Mouse (Mus musculus) embryonic facial prominence, embryonic 10.5 days (tissue): ENCODE data around the gene Slc39a11. TPM values are rescaled to one million over a fixed set of nuclear protein-coding genes. Genes with fewer than 3 reads are reported as not detected.

ENCODE experiments used
- DNase-seq: peaks from one replicate; pipeline ENCODE4 v3.0.0-alpha.2; 2017; ENCODE audit warnings: low spot score
- H3K27ac ChIP-seq: fragments of 300-500 bp; sonication (generic); replicated peaks from 2 replicates; pipeline ENCODE4 v1.5.1; 2016; ENCODE audit warnings: mild to moderate bottlenecking
- H3K27me3 ChIP-seq: fragments of 300-500 bp; sonication (generic); replicated peaks from 2 replicates; pipeline ENCODE4 v1.6.1; 2016; ENCODE audit warnings: low read depth, mild to moderate bottlenecking; ENCODE audit not compliant: poor library complexity, severe bottlenecking
- H3K36me3 ChIP-seq: fragments of 300-500 bp; sonication (generic); replicated peaks from 2 replicates; pipeline ENCODE4 v1.6.1; 2016; ENCODE audit warnings: mild to moderate bottlenecking, moderate library complexity
- H3K4me1 ChIP-seq: fragments of 300-500 bp; sonication (generic); 2 replicates; pipeline ENCODE4 v1.6.1; 2016
- H3K4me3 ChIP-seq: fragments of 300-500 bp; sonication (generic); 2 replicates; pipeline ENCODE4 v1.5.1; 2016; ENCODE audit warnings: mild to moderate bottlenecking, moderate library complexity
- H3K9me3 ChIP-seq: fragments of 300-500 bp; sonication (generic); 2 replicates; pipeline ENCODE4 v1.6.1; 2016; ENCODE audit warnings: mild to moderate bottlenecking
- WGBS: fragments of 180-500 bp; shearing (Covaris S2); methylation state at CpG from one replicate; pipeline ENCODE4 v1.1.7; 2016; 5-methylcytosine and 5-hydroxymethylcytosine counted together
- polyA plus RNA-seq: library from polyadenylated mRNA; unstranded; fragments of >200 nt; fragmentation: Nextera tagmentation; extraction: Ambion mirVana; gene quantifications from 2 replicates; pipeline ENCODE4 v1.2.1, GENCODE M21; 2016

Slc39a11 gene
- polyA plus RNA-seq, 1 experiment from 2014 or later, result 17.2 TPM

DNA sequence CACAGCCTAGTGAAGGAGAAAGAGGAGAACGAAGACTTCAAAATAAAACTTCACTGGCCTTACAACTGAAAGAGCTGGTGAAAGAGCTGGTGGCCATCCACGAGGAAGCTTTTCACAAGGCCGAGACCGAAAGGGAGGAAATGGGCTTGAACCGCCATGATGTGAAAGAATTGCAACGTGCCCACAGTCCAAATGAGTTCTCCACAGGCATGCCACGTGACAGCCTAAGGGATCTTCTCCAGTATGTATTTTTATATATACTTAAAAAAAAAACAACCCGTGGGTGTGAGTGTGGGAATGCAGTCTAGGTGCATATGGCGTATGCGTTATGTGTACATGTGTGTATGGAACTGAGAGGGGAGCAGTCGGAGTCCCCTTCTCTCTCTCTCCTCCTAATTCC lies 207.8 kb downstream of the Slc39a11 start:
- no peak overlapping the region for H3K27ac ChIP-seq
- DNase-seq, result no peak
- H3K27me3 ChIP-seq, result peaks cover 48% of the 10 kb centered on the region
- peaks cover 9% of the 10 kb centered on the region for H3K9me3 ChIP-seq
- no peak overlapping the region for H3K4me3 ChIP-seq
- 94% methylated on average over 11 of the region's 11 CpGs for WGBS
- H3K4me1 ChIP-seq, result peaks cover 26% of the 10 kb centered on the region
- peaks cover 7% of the 10 kb centered on the region; the same call in 1 of the 2 replicates for H3K36me3 ChIP-seq

DNA sequence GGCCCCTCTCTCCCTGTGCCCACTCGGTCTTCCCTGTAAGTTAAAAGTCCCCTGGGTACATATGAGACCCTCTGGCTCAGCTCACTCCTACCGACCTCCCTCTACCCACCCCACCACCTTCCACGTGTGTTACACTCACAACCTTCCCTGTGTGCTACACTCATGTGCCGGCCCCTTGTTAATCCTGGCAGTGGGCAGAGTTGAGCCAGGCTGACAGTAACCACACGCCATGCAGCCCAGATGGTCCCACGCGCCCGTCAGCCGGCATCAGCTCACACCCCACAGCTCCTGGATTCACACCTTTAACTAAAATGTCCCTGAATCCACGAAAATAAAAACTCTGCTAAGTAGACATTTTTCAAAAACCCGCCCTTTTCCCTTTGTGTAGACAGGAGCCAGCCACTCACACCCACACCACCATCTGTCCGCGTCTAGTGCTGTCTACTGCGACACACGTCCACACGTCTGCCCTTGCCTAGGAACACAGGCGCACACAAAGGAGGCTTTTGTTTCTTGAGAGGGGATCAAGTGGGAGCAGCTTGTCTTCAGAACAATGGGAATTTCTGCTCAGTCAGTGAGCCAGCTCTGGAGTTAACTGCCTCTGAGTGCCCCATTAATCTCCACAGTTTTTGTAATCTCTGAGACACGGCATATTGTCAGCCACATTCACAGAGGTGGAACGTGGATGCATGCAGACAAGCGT lies 210.4 kb downstream of the Slc39a11 start:
- H3K4me1 ChIP-seq, result peaks cover 35% of the 10 kb centered on the region
- peak overlapping the region; percentile 74 for H3K27ac ChIP-seq
- H3K4me3 ChIP-seq, result no peak overlapping the region
- peak; percentile 60 for DNase-seq
- peaks cover 9% of the 10 kb centered on the region for H3K9me3 ChIP-seq
- H3K36me3 ChIP-seq, result peaks cover 7% of the 10 kb centered on the region; the same call in 1 of the 2 replicates
- H3K27me3 ChIP-seq, result peaks cover 64% of the 10 kb centered on the region
- WGBS, result 47% methylated on average over 20 of the region's 20 CpGs

DNA sequence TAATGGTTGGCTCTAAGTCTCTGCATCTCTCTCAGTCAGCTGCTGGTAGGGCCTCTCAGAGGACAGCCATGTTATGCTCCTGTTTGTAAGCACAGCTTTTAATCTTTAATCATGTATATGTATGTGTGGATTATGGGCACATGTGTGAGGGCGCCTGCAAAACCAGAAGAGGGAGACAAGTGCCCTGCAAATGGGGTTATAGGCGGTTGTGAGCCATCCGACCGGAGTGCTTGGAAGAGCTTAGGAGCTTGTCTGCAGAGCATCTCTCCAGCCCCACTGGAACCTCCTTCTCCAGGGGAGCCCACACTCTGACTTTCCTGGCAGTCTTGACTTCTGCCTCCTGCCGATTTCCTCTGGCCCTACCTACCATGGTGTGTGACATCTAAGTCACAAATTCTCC lies 211.0 kb downstream of the Slc39a11 start:
- Histone ChIP-seq H3K4me1 (peaks cover 35% of the 10 kb centered on the region), H3K27ac (peak overlapping the region; percentile 74), H3K36me3 (peaks cover 7% of the 10 kb centered on the region; the same call in 1 of the 2 replicates), H3K27me3 (peaks cover 69% of the 10 kb centered on the region), H3K9me3 (peaks cover 9% of the 10 kb centered on the region), H3K4me3 (no peak overlapping the region)
- DNase-seq, result no peak
- 87% methylated on average over 5 of the region's 5 CpGs for WGBS

DNA sequence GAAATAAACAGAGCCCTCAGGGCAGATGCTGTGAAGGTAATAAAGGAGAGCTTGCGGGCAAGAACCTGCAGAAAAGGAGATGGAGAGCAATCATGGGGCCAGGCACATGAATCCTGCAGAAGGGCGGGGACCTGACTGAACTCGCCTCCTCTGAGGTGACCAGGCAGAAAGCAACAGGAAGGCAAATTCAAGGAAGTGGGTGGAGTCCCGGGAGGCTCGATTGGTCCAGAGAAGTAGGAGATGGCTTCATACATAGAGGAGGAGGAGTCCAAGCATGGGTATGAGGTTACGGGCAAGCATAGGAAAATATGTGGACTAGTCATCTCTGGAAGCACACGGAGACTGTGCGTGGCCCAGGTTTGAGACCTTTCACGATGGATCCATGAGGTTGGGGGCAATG lies 212.5 kb downstream of the Slc39a11 start:
- Histone ChIP-seq H3K27me3 (peaks cover 65% of the 10 kb centered on the region), H3K4me1 (peaks cover 35% of the 10 kb centered on the region), H3K27ac (no peak overlapping the region), H3K9me3 (peaks cover 9% of the 10 kb centered on the region), H3K4me3 (no peak overlapping the region), H3K36me3 (peaks cover 7% of the 10 kb centered on the region; the same call in 1 of the 2 replicates)
- whole genome bisulfite sequencing, result 89% methylated on average over 9 of the region's 9 CpGs
- no peak for DNase-seq

DNA sequence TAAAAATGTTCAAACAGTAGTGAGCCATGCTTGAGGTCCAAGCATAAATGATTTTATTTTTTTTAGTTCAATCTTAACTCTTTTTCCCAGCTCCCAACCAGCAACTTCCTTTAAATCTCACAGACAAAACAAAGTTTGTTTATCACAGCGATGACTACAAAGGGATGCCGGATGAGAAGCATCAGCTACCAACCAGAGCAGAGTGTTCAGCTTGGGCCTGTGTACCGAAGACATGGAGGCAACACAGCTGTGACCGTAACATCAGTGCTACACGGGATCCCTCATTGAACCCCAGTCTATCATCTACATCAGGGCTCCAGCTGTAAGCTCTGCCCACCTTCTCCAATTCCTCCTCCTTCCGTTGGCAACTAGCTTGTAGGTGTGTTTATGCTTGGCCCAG lies 213.6 kb downstream of the Slc39a11 start:
- DNase-seq, result no peak
- Histone ChIP-seq H3K9me3 (peaks cover 6% of the 10 kb centered on the region; the same call in 1 of the 2 replicates), H3K27ac (no peak overlapping the region), H3K4me3 (no peak overlapping the region), H3K4me1 (peaks cover 36% of the 10 kb centered on the region), H3K36me3 (peaks cover 6% of the 10 kb centered on the region; the same call in 1 of the 2 replicates), H3K27me3 (peaks cover 55% of the 10 kb centered on the region)
- WGBS, result 92% methylated on average over 6 of the region's 6 CpGs

DNA sequence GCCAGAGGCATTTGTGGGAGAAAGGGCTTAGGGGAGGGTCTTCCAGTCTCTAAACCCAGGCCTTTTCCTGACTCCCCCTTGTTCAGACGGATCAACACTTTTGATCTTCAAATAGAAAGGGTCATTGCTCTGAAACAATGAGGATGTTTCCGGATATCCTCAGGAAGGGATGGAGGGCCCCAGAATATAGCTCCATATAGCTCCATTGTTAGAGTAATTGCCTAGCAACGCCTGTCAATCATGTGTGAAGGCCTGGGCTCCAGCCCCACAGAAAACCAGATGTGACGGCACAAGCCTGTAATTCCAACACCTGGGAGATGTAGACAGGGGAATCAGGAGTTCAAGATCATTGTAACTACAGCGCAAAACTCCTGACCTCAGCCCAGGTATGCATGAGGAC lies 214.2 kb downstream of the Slc39a11 start:
- DNase-seq, result no peak
- H3K4me1 ChIP-seq, result peaks cover 40% of the 10 kb centered on the region

DNA sequence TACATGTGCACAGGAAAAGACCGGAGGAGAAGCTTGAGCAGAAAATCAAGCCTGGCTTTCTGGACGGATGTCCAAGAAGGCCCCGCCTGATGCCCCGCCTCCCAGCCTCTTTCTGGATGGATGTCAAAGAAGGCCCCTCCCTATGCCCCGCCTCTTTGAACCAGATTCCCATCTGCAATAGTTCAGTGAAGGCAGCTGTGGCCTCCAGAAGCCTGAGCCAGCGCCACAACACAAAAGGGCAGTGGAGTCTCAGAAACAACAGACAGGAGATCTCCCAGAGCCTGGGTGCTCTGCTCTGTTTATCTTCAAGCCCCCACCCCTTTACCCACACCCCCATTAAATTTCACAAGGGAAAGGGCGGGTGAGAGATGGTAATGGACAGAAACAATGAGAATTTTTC lies 218.7 kb downstream of the Slc39a11 start:
- DNase-seq, result peak; percentile 40
- Histone ChIP-seq H3K36me3 (no peaks in the 10 kb centered on the region), H3K27me3 (peaks cover 19% of the 10 kb centered on the region), H3K4me3 (no peak overlapping the region), H3K9me3 (no peaks in the 10 kb centered on the region; the same call in 1 of the 2 replicates), H3K27ac (peak overlapping the region; percentile 21; the same call in 1 of the 2 replicates), H3K4me1 (peaks cover 14% of the 10 kb centered on the region)
- 73% methylated on average over 7 of the region's 7 CpGs for WGBS

More for the DNA sequence above, 214.2 kb downstream of the Slc39a11 start:
- H3K36me3 ChIP-seq, result no peaks in the 10 kb centered on the region
- H3K4me3 ChIP-seq, result no peak overlapping the region
- 51% methylated on average over 5 of the region's 5 CpGs for WGBS
- no peak overlapping the region for H3K27ac ChIP-seq
- peaks cover 49% of the 10 kb centered on the region for H3K27me3 ChIP-seq
- H3K9me3 ChIP-seq, result peaks cover under 1% of the 10 kb centered on the region; the same call in 1 of the 2 replicates

DNA sequence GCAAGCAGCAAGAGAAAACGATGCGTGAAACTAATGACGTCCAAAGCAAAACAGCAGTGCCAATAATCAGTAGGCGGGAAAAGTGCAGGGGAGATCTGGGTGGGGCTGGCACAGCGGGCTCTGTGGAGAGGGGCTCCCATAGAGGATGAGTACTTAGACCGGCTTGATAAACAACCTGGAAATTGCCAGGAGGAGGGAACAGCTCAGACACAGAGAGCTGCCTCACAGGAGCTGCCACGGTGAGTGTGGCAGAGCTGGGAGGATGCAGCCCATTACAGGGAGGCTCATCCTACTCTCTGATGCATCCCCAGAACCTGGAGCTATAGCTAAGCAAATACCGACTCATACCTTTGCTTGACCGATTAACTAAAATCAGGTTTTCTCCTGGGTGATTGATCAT lies 224.0 kb downstream of the Slc39a11 start:
- Histone ChIP-seq H3K4me3 (no peak overlapping the region), H3K4me1 (no peaks in the 10 kb centered on the region; the same call in none of the 2 replicates), H3K36me3 (no peaks in the 10 kb centered on the region), H3K27me3 (0 out of 2 replicates have a peak, but pooled peaks cover 5% of the 10 kb centered on the region), H3K27ac (no peak overlapping the region), H3K9me3 (no peaks in the 10 kb centered on the region)
- no peak for DNase-seq
- WGBS, result 80% methylated on average over 9 of the region's 9 CpGs

DNA sequence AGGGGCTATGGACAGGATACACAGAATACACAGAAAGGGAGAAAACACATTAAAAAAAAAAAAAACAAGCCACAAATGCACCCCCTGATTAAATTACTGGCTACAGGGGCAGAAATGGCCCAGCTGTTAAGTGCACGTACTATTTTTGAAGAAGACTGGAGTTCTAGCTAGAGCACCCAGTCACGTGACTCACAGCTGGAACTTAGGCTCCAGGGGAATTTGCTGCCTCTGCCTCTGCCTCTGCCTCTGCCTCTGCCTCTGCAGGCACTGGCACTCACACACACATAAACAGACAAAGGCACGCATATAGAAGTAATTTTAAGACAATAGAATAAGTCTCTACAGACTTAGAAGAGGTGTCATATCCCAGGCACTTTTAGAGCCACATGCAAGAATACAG lies 224.4 kb downstream of the Slc39a11 start:
- H3K27ac ChIP-seq, result no peak overlapping the region
- 86% methylated on average over 3 of the region's 3 CpGs for WGBS
- DNase-seq, result no peak
- H3K36me3 ChIP-seq, result no peaks in the 10 kb centered on the region
- H3K4me3 ChIP-seq, result no peak overlapping the region
- no peaks in the 10 kb centered on the region; the same call in none of the 2 replicates for H3K4me1 ChIP-seq
- no peaks in the 10 kb centered on the region for H3K9me3 ChIP-seq
- 0 out of 2 replicates have a peak, but pooled peaks cover 5% of the 10 kb centered on the region for H3K27me3 ChIP-seq

DNA sequence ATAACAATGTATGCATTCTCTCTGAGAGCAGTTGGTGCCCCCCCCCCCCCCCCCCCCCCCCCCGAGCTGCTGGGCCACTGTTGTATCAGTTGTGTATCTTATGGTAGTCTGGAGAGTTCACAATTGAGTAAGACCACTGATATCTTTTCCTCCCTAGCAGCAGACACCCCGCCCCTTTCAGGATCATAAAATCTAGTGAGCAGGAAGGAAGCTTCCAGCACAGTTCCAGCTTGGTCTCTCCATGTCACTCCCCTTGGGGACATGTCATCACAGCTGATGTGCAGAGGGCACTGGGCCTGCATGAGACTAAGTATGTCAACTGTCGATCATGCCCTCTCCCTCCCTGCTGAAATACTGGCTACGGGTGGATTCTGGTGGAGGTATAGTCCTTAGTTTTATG lies 225.1 kb downstream of the Slc39a11 start:
- no peaks in the 10 kb centered on the region for H3K36me3 ChIP-seq
- 98% methylated on average over 3 of the region's 4 CpGs for WGBS
- no peak for DNase-seq

DNA sequence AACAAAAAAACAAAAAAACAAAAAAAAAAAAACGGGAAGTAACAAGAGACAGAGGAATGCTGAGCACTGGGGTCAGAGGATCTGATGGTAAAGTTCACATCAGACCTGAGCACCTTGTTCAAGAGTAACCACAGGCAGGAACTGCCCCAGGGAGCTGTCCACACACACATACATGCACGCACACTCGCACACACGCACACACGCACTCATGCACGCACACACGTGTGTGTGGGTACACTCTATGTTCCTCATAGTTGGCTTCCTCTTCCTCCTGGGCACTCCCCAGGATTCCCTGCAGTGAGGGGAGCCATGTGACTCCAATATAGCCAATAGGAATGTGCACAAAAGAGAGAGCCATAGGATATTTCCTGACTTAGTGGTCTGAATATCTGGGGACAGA lies 227.3 kb downstream of the Slc39a11 start:
- H3K27ac ChIP-seq, result no peak overlapping the region

More for the DNA sequence above, 225.1 kb downstream of the Slc39a11 start:
- peaks cover 2% of the 10 kb centered on the region for H3K4me1 ChIP-seq
- H3K27ac ChIP-seq, result no peak overlapping the region
- H3K4me3 ChIP-seq, result no peak overlapping the region
- no peaks in the 10 kb centered on the region for H3K9me3 ChIP-seq
- H3K27me3 ChIP-seq, result 0 out of 2 replicates have a peak, but pooled peaks cover 5% of the 10 kb centered on the region

DNA sequence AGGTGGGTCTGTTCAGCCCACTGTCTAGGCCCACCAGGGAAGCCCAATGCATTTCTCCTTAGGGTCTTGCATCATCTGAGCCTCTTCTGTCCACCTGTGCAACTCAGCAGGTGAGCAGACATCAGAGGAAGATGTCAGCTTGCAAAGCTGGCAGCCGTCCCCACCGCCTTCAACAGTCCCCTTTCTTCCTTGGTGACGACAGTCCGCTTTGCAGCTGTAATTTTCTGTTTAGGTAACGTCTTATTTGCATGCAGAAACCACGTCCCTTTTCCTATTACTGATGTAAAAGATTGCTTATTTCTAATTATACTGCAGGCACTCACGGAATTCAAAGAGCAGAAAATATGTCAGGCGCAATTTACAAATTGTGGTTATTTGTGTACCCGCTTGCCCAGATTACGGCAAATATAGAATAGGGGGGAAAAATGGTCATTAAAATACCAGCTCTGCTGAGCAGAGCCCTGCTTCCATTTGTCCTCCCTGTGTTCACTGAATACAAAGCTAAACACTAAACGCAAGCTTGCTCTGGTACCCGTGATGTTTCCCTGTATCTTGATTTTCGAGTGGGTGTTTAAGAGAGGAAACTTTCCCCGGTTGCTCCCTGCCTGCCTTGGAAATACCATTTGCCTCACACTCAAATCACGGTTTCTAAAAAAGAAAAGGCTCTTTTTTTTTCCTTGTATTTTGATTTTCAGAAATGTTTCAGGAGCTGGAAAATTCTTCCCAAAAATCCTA lies 230.8 kb downstream of the Slc39a11 start:
- Histone ChIP-seq H3K4me1 (peaks cover 5% of the 10 kb centered on the region; the same call in 1 of the 2 replicates), H3K27me3 (no peaks in the 10 kb centered on the region; the same call in 1 of the 2 replicates), H3K9me3 (no peaks in the 10 kb centered on the region), H3K4me3 (no peak overlapping the region), H3K36me3 (no peaks in the 10 kb centered on the region), H3K27ac (no peak overlapping the region)
- 91% methylated on average over 15 of the region's 15 CpGs for WGBS
- DNase-seq, result no peak

More for the DNA sequence above, 227.3 kb downstream of the Slc39a11 start:
- H3K4me3 ChIP-seq, result no peak overlapping the region
- H3K9me3 ChIP-seq, result no peaks in the 10 kb centered on the region
- H3K27me3 ChIP-seq, result 0 out of 2 replicates have a peak, but pooled peaks cover 5% of the 10 kb centered on the region
- DNase-seq, result no peak
- H3K4me1 ChIP-seq, result peaks cover 5% of the 10 kb centered on the region
- H3K36me3 ChIP-seq, result no peaks in the 10 kb centered on the region
- WGBS, result 94% methylated on average over 7 of the region's 7 CpGs
